Mouse (Mus musculus): ENCODE results near the gene Dlgap1. TPM values are rescaled to one million over a fixed set of nuclear protein-coding genes. Genes with fewer than 3 reads are reported as not detected.
A peak's percentile ranks its signal among the peaks of the same experiment; 100 is the strongest.

Gene Dlgap1
- total RNA-seq, 2 experiments from 2014 or later = not detected

DNA sequence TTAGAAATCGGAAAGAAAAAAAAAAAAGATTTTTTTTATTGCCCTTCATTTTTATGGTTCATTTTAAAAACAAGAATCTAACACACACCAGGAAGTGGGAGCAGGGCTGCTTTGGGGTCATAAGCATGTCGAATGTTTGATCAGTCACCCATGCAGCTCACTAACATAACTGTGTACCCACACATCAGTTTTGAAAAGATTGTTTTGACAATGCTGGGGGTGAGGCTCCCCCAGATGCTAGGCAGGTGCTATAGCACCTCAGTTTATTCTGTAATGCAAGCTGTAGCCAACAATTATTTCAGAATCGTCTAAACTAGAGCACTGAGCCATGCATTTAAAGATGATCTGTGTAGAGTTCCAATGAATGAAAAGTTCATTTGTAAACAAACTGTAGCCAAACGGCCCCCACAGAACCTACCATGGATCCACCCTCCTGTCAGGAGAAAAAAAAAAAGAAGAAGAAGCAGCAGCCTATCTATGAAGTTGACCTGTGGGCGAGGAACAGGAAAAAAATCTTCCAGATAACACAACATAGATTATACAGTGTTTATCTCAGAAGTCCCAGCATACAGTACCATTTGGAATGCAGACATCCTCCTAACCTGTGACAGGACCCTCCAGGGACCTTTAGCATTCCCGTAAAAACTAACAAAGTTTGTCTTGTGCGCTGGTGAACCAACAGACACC is 780.2 kb downstream of the Dlgap1 start:
- ATAC-seq (replicated peaks; ENCODE audit: poor library complexity, severe bottlenecking) = no peak

DNA sequence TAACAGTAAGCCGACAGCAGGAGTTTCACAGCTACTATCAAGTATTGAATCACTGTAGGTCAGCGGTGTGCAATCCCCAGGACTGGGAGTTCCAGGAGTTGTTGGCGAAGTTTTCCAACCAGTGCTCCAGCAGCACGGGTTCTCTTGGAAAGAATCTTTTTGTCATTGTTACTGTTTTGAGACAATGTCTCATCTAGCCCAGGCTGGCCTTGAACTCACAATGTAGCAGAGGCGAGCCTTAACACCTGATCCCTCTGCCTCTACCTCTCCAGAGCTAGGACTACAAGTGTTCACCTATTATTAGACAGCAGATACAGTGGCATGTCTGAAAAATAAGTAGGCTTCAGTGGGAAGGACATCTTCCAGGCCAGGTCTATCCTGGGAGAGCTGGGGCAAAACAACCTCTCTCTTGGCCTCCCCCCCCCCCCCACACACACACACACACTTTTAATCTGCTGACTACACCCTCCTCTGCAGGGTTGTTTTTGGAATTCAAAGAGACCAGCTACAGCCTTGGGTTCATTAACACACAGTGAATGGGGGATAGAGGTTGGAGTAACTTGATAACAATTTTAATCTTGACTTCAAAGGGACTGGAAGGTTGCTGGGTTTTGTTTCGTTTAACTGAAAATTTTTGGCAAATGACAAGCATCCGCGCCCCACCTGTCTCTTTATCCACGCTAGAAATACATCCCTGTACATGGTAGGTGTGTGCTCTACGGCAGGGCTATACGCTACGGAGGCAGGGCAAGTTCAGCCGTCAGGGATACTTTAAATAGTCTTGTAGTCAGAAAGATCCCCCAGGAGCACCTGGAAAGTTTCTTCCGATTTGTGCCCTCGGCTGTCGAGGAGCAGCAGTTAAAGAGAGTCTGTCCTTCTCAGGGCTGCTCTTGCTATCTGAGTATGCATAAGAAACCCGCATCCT is 781.6 kb downstream of the Dlgap1 start:
- ATAC-seq (replicated peaks; ENCODE audit: poor library complexity, severe bottlenecking) = no peak

DNA sequence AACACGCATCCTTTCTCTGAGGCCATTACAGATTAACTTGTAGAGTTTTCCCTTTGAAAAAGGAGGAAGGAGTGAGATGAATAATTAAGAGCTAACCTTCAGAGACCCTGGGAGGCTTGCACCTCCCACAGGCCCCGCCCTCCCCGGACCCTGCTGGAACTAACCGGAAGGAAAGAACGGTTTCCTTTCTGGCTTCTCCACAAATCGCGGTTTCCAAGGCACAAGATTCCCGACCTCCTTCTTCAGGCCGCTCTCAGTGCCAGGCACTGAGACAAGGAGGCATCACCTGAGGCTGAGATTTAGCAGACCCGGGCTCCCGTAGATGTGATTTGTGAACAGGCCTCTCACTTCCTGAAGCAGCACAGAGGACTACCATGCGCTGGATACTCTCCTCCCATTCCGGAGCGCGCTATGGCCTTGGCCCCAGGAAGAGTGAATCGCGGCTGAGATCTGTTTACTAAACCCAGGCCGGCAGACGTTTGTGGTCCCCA is 782.3 kb downstream of the Dlgap1 start:
- ATAC-seq (replicated peaks; ENCODE audit: poor library complexity, severe bottlenecking) = no peak; the same call in 1 of the 2 replicates

DNA sequence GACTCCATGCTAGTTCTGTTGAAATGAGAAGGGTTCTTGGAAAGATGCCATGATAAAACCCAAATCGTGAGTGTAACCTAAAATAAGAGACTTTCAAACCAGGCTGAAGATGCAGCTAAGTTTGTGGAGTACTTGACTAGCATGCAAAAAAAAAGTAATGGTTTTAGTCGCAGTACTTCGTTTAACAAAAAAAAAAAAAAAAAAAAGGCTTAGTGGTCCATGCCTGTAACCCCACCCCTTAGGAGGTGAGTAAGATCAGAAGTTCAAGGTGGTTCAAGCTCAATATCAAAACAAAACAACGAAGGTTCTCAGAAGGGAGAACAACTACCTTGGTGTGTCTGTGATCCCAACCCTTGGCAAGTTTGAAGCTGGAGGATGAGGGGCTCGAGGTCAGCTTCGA is 782.8 kb downstream of the Dlgap1 start:
- ATAC-seq (replicated peaks; ENCODE audit: poor library complexity, severe bottlenecking) = no peak

DNA sequence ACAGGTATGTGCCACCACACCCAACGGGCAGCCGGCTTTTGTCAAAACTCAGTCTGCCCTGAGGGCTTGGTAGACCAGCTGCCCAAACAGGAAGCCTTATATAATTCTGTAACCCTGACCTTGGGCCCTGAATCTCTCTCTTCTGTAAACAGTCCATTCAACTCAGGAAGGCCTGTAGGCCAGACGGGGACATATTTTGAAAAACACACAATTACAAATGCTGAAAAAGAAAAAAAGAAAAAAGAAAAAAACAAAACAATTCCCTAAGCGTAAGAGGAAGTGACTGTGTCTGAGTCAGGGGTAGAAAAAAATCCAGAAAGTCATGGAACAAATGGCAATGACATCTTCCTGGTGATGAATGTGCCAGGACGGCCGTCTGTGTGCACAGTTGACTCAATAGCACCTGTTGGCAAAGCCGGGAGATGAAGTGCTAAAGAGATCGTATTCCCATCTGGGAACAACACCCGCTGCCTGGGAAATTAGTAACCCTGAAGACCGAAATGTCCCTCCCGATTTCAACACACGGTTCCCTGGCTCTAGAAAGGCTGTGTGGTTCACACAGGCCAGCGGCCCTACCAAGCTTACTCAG is 784.7 kb downstream of the Dlgap1 start:
- no peak for ATAC-seq (replicated peaks; ENCODE audit: poor library complexity, severe bottlenecking)

DNA sequence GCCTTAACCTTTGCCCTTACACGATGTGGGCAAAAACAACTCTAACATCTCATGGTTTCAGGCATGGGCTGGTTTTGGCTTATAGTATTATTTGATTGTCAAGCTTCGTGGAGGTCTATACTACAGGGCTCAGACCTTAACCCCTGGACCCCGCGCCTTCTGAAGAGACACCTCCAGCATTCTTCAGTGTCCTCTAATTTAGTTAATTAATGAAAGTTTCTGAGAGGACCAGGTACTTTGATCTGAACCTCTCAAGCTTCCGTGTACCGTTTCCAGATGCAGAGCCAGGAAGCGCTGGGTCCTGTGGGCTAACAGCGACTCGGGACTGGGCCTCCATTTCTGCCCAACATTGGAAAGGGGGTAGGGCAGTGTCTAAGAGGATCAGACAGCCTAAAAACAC is 785.2 kb downstream of the Dlgap1 start:
- ATAC-seq (replicated peaks; ENCODE audit: poor library complexity, severe bottlenecking) = no peak

DNA sequence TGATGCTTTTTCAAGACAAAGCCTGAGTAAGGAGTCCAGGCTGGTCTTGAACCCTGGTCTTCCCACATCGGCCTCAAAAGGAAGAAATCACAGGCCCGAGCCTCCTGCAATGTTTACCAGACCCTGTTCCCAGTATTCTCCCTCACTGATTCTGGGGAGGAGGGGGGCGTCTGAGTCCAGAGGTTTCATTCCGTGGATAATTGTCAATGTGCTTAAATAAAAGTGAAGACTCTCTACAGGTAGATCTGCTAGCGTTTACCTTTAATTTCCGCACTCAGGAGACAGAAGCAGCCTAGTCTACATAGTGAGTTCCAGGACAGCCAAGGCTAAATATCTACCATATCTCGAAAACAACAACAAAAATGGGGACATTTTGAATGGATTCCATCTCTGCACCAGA is 785.8 kb downstream of the Dlgap1 start:
- no peak for ATAC-seq (replicated peaks; ENCODE audit: poor library complexity, severe bottlenecking)

DNA sequence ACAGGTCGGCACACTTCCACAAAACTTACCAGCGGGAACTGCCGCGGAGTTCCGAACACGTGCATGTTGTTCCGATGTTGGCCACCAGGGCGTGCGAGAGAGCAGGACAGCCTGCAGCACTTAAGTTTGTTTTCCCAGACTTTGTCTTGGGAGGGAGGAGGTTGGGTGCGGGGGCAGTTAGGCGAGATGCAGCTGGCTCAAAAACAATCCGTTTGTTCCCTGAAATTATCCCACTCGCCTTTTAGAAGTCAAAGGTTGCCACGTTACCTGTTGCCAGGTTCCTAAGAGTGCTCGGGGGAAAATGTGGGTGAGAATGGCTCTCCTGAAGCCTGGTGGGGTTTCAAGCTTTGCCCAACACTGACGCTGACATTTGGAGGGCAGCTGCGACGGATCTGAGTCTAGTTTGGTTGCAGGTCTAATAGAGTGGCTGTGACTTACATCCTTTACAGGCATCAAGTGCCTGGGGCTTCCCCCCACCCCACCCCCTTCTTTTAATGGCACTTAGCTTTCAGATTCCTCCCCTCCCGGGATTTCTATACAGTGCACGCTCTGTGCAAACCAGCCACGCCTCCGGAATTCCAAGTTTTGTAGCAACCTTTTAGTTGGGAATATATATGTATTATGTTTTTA is 786.3 kb downstream of the Dlgap1 start:
- peak; percentile 89 for ATAC-seq (replicated peaks; ENCODE audit: poor library complexity, severe bottlenecking)

DNA sequence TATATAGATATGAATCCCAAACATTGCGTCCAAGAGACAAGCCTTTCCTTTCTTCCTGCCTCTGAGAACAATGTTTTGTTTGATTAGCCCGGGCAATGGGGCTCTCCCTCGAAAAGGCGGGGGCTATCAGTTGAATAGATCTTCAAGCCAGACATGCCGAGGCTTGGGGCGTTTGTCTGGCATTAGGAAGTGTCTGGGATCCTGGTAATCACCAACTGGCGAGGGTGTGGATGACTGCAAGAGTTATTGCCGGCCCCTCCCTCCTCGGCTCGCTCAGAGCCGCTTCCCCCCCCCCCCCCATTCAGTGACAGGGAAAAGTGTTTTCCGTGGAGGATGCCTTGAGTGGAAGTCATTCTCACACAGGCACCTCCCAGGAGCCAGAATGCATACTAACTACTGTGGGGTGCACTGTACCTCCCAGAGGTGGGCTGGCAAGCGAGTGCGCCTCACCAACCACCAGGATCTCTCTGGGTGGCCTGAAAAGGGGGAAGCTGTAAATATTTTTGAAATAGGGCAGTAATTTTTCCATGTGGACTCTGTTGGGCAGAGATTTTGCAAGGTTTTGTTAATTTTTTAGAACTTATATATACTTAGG is 786.9 kb downstream of the Dlgap1 start:
- ATAC-seq (replicated peaks; ENCODE audit: poor library complexity, severe bottlenecking) = no peak

DNA sequence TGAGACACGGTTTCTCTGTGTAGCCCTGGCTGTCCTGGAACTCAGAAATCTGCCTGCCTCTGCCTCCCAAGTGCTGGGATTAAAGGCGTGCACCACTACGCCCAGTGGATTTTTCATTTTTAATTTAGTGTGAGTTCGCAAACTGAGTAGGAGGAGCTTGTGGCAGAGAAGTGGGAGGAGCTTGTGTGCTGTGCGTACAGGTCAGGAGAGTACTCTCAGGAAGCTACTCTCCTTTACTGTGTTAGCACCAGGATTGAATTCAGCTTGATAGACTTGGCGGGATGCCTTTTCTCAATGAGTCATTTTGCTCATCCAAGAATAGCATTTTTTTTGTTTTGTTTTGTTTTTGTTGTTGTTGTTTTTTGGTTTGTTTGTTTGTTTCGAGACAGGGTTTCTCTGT is 793.1 kb downstream of the Dlgap1 start:
- no peak for ATAC-seq (replicated peaks; ENCODE audit: poor library complexity, severe bottlenecking)

DNA sequence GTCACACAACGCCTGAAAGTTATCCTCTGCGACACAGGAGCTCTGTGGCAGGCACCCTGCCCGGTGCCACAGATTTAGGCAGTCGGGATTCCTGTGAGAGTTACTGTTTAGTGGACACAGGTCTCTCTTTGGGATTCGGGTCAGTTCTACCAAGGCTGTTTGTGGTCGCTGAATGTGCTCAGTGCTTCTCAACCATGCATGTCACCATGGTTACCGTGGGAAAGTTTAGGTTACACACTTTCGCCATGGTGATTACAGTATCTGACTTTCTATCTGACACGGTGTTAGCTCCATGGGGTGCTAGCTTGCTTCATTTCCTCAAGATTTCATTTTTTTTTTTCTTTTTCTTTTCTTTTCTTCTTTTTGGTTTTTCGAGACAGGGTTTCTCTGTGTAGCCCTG is 793.8 kb downstream of the Dlgap1 start:
- ATAC-seq (replicated peaks; ENCODE audit: poor library complexity, severe bottlenecking) = peak; percentile 63

DNA sequence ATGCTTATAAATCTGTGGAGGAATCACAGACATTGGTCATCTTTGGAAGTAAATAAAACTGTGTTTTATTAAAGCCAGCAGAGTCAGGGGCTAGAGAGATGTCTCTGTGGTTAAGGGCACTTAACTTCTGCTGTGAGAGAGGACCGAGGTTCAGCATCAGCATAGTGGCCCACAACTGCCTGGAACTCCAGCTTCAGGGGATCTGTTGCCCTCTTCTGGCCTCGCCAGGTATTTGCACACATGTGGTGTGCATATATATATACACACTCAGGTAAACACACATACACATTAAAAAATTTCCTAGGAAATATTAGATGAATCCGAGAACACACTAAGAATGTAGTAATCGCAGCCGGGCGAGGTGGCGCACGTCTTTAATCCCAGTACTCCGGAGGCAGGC is 796.5 kb downstream of the Dlgap1 start:
- ATAC-seq (replicated peaks; ENCODE audit: poor library complexity, severe bottlenecking) = no peak

DNA sequence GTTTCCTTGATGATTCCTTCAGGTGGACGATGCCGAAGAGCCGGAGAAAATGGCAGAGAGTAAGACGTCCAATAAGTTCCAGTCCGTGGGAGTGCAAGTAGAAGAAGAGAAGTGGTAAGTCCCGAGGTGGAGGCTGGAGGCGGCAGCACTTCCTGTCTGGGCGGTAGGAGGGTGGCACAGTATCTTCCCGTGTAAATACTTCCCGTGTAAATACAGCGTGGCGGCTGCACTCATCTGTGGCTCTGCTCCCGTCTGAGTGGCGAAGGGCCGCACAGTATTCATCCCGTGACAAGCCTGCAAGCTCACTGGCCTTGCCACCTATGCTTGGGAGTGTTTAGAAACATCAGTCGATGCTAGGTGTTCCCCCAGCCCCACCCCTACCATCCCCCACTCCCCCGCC is 797.1 kb downstream of the Dlgap1 start:
- ATAC-seq (replicated peaks; ENCODE audit: poor library complexity, severe bottlenecking) = peak; percentile 27; the same call in 1 of the 2 replicates

DNA sequence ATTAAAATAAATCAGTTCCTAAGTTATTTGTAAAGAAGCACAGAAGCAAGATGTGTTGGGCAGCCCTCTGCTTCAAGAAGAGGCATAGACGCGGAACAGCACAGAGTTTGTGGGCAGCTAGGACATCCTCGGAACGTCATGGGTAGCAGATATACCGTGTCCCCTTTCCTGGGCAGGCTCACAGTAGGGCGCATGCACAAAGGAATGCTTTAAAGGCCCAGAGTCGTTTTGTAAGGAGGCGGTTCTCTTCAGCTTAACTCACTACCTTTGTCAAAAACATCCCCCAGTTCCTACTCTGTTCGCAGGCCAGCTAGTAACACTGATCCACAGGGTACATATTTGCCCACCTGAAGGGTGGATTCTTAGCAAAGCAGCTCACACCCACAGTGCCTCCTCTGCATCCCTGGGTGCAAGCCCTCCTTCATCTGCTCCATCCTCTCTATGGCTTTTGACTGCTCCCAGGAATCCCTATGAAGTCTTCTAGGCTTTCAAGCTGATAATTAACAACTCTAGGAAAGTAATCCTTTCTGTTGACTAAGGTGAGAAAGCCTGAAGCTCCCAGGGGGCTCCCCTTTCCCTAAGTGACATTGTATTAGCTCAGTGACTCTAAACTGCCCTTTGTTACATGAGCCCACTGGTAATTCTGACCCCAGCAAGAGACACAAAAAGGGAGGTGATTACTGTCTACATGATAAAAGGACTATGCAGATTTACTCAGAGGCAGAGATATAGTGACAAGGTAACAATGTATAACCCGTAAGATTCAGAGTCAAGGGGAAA is 803.4 kb downstream of the Dlgap1 start:
- no peak for ATAC-seq (replicated peaks; ENCODE audit: poor library complexity, severe bottlenecking)

DNA sequence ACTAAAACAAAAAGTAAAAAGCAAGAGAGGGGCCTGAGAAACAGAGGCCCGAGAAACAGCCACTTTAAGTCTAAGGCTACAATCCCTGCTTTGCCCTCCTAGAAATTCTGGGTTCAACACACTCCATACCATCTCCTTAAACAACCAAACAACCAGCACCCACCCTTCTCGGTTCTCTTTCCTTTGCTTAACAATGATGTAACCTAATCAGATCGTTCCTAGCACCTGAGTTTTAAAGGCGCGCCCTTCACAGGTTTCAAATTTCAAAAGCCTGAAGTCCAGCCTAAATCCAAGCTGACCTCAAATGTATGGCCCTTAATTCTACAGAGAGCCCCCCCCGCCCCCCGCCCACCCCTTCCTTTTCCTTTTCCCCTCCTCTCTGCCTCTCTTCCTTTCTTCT is 810.9 kb downstream of the Dlgap1 start:
- no peak for ATAC-seq (replicated peaks; ENCODE audit: poor library complexity, severe bottlenecking)

DNA sequence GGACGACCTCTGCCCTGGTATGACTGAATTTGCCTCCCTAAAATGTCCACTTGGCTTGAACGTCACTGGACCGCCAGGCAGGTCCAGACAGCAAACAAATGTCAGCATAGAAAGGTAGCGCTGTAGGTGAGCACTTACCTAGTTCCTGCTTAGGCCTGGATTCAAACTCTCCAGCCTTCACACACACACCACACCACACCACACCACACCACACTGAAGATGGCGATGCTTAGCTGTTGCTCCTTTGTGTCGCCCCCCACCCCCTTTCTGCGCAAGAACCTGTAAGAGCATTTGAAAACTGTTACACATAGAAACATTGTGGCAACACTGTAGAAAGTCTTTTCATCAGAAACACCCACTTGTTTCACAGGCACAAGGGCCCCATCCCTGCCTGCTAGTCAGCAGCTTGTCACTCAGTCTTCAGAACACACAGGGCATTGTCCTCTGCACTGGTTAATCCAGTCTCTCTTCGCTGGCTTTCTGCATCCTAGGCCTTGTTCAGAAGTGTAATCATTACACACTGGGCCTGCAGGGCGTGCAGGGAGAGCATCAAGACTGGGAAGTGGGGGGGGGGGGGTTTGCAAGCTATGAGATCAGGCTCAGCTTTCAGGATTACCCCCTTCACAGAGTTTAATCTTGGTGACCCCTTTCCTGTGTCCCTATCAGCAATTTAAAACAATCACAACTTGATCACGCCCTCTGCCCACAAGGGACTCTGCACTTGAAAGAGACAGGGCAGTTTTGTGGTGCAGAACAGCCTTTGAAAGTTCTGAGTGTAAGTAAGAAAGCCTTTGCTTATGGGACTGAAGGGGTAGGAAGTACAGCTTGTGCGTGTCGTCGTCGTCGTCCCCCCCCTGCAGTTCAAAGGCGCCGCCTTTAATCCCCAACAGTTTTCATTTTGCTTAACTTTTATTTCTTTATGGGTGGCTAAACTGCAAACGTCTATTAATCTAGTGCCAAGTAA is 812.1 kb downstream of the Dlgap1 start:
- no peak for ATAC-seq (replicated peaks; ENCODE audit: poor library complexity, severe bottlenecking)

DNA sequence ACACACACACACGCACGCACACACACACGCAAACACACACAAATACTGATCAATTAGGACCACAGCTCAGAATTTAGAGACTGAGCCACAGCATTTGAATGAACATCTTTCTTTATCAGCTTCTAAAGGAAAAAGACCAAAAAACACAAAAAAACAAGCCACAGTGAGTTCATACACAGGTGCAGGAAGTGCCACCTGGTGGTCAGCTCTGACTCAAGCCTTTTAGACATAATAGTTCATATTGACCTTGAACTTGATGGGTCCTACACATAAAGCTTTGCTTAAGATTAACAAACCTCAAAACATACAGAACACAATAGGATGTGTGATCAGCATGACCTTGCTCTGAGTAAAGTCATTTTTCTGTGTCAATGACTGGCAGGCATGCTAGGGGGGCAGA is 814.4 kb downstream of the Dlgap1 start:
- no peak for ATAC-seq (replicated peaks; ENCODE audit: poor library complexity, severe bottlenecking)

DNA sequence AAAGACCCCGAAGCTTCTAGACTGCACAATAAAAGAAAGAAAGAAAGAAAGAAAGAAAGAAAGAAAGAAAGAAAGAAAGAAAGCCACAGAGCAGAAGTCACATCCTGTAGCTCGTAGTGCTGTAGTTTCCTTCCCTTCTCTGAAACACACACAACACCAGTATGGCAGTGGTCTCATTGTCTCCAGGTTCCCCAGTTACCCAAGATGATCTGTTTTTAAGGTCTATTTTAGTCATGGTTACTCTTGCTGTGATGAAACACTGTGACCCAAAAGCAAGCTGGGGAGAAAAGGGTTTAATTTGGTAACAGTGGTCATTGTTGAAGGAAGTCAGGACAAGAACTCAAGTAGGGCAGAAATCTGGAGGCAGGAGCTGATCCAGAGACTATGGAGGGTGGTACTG is 818.5 kb downstream of the Dlgap1 start:
- ATAC-seq (replicated peaks; ENCODE audit: poor library complexity, severe bottlenecking) = peak; percentile 65

Measured in granulocyte monocyte progenitor cell, adult 5-6 weeks (primary cell).